Mouse (Mus musculus) midbrain, embryonic 13.5 days (tissue): Measurements from ENCODE around the gene Pdha2. TPM values are rescaled to one million over a fixed set of nuclear protein-coding genes. Genes with fewer than 3 reads are reported as not detected.

Source experiments
- ATAC-seq: fragments of 200-750 bp; cut with Nextera tagmentation; 2 replicates; pipeline ENCODE4 v1.8.0; 2017; ENCODE audit warnings: mild to moderate bottlenecking, moderate TSS enrichment, moderate library complexity
- H3K27ac ChIP-seq: fragments of 300-500 bp; sonication (generic); 2 replicates; pipeline ENCODE4 v1.5.1; 2015; ENCODE audit warnings: inconsistent platforms, mild to moderate bottlenecking, moderate library complexity
- H3K27me3 ChIP-seq: fragments of 300-500 bp; sonication (generic); 2 replicates; pipeline ENCODE4 v1.6.1; 2015; ENCODE audit warnings: mild to moderate bottlenecking, inconsistent platforms
- H3K36me3 ChIP-seq: fragments of 300-500 bp; sonication (generic); 2 replicates; pipeline ENCODE4 v1.6.1; 2015; ENCODE audit warnings: mild to moderate bottlenecking, inconsistent platforms
- H3K4me1 ChIP-seq: fragments of 300-500 bp; sonication (generic); replicated peaks from 2 replicates; pipeline ENCODE4 v1.6.1; 2015; ENCODE audit warnings: inconsistent platforms
- H3K4me2 ChIP-seq: fragments of 300-500 bp; sonication (generic); replicated peaks from 2 replicates; pipeline ENCODE4 v1.6.1; 2015; ENCODE audit warnings: moderate library complexity, mild to moderate bottlenecking, inconsistent platforms
- H3K4me3 ChIP-seq: fragments of 300-500 bp; sonication (generic); replicated peaks from 2 replicates; pipeline ENCODE4 v1.5.1; 2015; ENCODE audit warnings: mild to moderate bottlenecking, inconsistent platforms
- H3K9ac ChIP-seq: fragments of 300-500 bp; sonication (generic); replicated peaks from 2 replicates; pipeline ENCODE4 v1.6.1; 2015; ENCODE audit warnings: mild to moderate bottlenecking, inconsistent platforms
- H3K9me3 ChIP-seq: fragments of 300-500 bp; sonication (generic); 2 replicates; pipeline ENCODE4 v1.6.1; 2016; ENCODE audit warnings: mild to moderate bottlenecking, inconsistent platforms
- WGBS: fragments of 180-500 bp; shearing (Covaris S2); methylation state at CpG from one replicate; pipeline ENCODE4 v1.1.7; 2015; 5-methylcytosine and 5-hydroxymethylcytosine counted together
- polyA plus RNA-seq: library from polyadenylated mRNA; unstranded; fragments of >200 nt; fragmentation: Nextera tagmentation; extraction: Ambion mirVana; gene quantifications from 2 replicates; pipeline ENCODE4 v1.2.1, GENCODE M21; 2015

Pdha2 gene
- polyA plus RNA-seq, 1 experiment from 2014 or later = not detected

DNA sequence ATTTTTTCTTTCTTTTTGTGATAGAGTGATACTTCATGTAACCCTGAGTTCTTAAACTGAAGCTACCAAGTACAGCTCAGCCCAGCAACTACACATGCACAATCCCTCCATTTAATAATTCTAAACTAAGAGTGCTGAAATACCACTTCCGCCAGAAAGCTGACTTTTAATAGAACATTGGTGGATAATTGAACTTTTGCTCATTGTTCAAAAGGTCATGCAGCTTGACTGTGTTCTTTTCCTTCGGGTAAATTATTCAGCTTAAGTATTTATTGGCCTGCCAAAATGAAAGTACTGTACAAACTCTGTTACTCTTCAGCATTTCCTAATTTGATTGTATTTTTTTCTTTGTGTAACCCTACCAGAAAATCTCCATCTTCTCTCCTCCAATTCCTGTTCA, 10.4 kb downstream of the Pdha2 start:
- Histone ChIP-seq H3K4me2 (no peak overlapping the region), H3K4me3 (no peak overlapping the region), H3K36me3 (no peaks in the 10 kb centered on the region), H3K4me1 (no peaks in the 10 kb centered on the region), H3K27ac (no peak overlapping the region), H3K9me3 (no peaks in the 10 kb centered on the region), H3K9ac (no peak overlapping the region), H3K27me3 (no peaks in the 10 kb centered on the region)
- ATAC-seq = no peak
- whole genome bisulfite sequencing = 81% methylated on average over 2 of the region's 2 CpGs

DNA sequence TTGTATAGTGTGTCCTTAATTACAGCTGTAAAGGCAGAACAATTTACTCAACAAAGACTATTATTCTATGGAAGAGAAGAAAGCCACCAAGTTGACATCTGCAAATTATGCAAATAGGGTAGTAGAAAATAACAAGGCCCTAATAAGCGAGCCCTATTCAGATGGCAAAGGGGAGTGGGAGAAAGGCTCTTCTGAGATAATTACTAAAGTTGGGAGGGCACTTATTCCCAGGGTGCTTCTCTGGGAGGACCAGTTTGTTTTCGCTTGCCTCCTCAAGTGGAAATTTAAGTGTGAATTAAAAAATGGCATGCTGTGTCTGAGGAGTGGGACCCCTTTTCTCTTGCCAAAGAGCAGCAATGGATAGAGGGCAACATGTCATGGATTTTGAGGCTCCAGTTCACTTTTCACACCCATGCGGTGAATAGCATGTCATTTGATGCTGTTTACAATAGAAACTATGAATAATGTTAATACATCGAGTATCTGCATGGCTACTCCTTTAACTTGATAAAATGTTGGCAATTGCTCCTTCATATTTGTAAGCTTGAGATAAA, 14.8 kb downstream of the Pdha2 start:
- H3K4me3 ChIP-seq = no peak overlapping the region
- WGBS = 58% methylated on average over 4 of the region's 4 CpGs
- 0 out of 2 replicates have a peak, but pooled peaks cover 2% of the 10 kb centered on the region for H3K4me1 ChIP-seq
- no peak overlapping the region for H3K4me2 ChIP-seq
- ATAC-seq = peak; percentile 9; the same call in 1 of the 2 replicates
- no peak overlapping the region for H3K27ac ChIP-seq
- H3K36me3 ChIP-seq = no peaks in the 10 kb centered on the region
- no peaks in the 10 kb centered on the region for H3K27me3 ChIP-seq
- H3K9me3 ChIP-seq = no peaks in the 10 kb centered on the region
- no peak overlapping the region for H3K9ac ChIP-seq

DNA sequence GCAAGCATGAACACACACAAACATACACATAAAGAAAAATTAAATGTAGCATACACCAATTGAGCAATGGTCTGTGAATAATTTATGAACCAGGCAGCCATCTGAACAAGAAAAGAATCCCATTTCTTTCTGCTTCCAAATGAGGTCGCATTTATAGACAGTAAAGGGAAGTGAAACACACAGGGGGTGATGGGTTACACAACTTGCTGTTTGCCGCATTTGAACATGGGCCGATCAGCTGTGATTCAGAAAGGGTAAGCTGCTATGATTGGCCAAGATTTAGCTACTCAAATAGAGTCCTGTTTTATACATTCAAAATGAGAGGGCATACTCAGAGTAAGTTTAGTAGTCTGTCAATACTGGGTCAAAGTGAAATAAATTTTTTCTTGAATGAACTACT, 20.5 kb downstream of the Pdha2 start:
- Histone ChIP-seq H3K9ac (no peak overlapping the region), H3K36me3 (no peaks in the 10 kb centered on the region), H3K9me3 (no peaks in the 10 kb centered on the region), H3K4me3 (no peak overlapping the region), H3K4me1 (0 out of 2 replicates have a peak, but pooled peaks cover 2% of the 10 kb centered on the region), H3K27ac (no peak overlapping the region), H3K27me3 (no peaks in the 10 kb centered on the region), H3K4me2 (no peak overlapping the region)
- 72% methylated on average over 3 of the region's 3 CpGs for WGBS
- ATAC-seq = no peak

DNA sequence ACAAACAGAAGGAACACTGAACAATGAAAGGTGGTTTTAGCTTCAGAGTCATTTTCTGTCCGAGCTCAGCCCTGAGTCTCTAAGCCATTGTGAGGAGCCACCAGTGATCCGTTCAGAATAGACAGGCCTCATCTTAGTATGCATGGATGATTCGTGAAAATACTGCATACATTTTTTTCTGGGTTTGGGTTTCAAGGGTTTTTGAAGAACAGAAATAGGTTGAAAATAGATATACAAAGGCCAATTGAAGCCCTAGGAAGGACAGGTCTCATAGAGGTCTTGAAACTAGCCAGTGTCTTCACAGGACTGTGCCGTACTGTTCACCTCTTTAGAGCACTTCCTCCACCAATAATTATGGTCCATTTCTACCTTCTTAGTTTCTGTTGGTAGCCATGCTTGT, 21.7 kb downstream of the Pdha2 start:
- WGBS = 58% methylated on average over 4 of the region's 4 CpGs

DNA sequence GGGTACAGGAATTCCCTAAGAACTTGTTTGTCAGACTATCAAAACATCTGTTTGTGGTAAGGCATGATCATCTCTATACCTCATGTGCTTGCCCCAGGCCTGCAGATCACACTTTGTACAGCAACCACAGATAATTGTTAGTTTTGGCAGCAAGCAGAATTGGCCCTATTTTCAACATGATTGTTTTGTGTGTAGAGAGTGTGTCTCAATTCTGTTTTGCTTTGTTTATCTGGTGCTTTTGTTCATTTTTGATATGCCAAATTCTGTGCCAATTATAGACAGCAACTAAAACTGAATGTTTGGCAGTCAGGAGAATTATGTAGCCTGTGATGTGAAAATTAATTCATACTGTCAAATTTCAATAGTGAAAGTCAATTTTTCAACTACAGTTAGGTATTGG, 51.2 kb downstream of the Pdha2 start:
- Histone ChIP-seq H3K4me3 (no peak overlapping the region), H3K4me2 (no peak overlapping the region), H3K36me3 (no peaks in the 10 kb centered on the region), H3K9ac (no peak overlapping the region), H3K4me1 (no peaks in the 10 kb centered on the region), H3K27me3 (no peaks in the 10 kb centered on the region), H3K27ac (no peak overlapping the region), H3K9me3 (no peaks in the 10 kb centered on the region)
- no peak for ATAC-seq

More for the DNA sequence above, 21.7 kb downstream of the Pdha2 start:
- Histone ChIP-seq H3K9ac (no peak overlapping the region), H3K4me3 (no peak overlapping the region), H3K27ac (no peak overlapping the region), H3K4me2 (no peak overlapping the region), H3K4me1 (0 out of 2 replicates have a peak, but pooled peaks cover 2% of the 10 kb centered on the region), H3K9me3 (no peaks in the 10 kb centered on the region), H3K36me3 (no peaks in the 10 kb centered on the region), H3K27me3 (no peaks in the 10 kb centered on the region)
- ATAC-seq = no peak
